In genomic region chr11:61145551-61145950, GRCm38 (mm10) we compare ENCODE assay signal across 28 mouse cellular contexts. TPM values are rescaled to one million over a fixed set of nuclear protein-coding genes. Genes with fewer than 3 reads are reported as not detected.
DNase-seq lines count a peak whose midpoint lies in the region; ATAC-seq and TF ChIP-seq lines count a peak whose summit lies in the region.
"Had no signal": no experiment of that assay in that cellular context is flagged by ENCODE, and none has a peak within 500 bp of the region (broad histone marks: within the 10 kb centered on the region; RNA-seq: fewer than 3 reads in every experiment).

No protein-coding gene starts in this region.

- H3K36me3 ChIP-seq in liver, postnatal 0 days (replicated peaks; ENCODE audit: insufficient read depth, low read length): no peaks in the 10 kb centered on the region
- H3K36me3 ChIP-seq in liver, embryonic 12.5 days: no peaks in the 10 kb centered on the region
- H3K36me3 ChIP-seq in midbrain, embryonic 14.5 days (ENCODE audit: control insufficient read depth, insufficient read depth, low read length): no peaks in the 10 kb centered on the region
- H3K36me3 ChIP-seq in midbrain, embryonic 15.5 days (replicated peaks): no peaks in the 10 kb centered on the region
- H3K36me3 ChIP-seq: embryonic facial prominence, embryonic 13.5 days; embryonic facial prominence, embryonic 15.5 days; forebrain, embryonic 10.5 days; forebrain, embryonic 12.5 days had no signal

- no peak for TF ChIP-seq CTCF in liver, postnatal 0 days (IDR thresholded peaks at IDR 0.05; ENCODE audit: low read depth)

- no peaks in the 10 kb centered on the region for H3K9me3 ChIP-seq in liver, postnatal 0 days (ENCODE audit: low read length)
- H3K9me3 ChIP-seq in liver, embryonic 12.5 days (replicated peaks): no peaks in the 10 kb centered on the region
- H3K9me3 ChIP-seq in midbrain, embryonic 14.5 days (ENCODE audit: control insufficient read depth, low read length): no peaks in the 10 kb centered on the region
- H3K9me3 ChIP-seq in midbrain, embryonic 15.5 days: no peaks in the 10 kb centered on the region
- H3K9me3 ChIP-seq: embryonic facial prominence, embryonic 13.5 days; embryonic facial prominence, embryonic 15.5 days; forebrain, embryonic 10.5 days; forebrain, embryonic 12.5 days; G1E had no signal

- H3K27me3 ChIP-seq in liver, postnatal 0 days (ENCODE audit: insufficient read depth, low read length): peaks cover 6% of the 10 kb centered on the region; the same call in 1 of the 2 replicates
- H3K27me3 ChIP-seq in liver, embryonic 12.5 days (replicated peaks): peaks cover 13% of the 10 kb centered on the region
- H3K27me3 ChIP-seq in midbrain, embryonic 14.5 days (ENCODE audit: control insufficient read depth, insufficient read depth, low read length): peaks cover 9% of the 10 kb centered on the region; the same call in 1 of the 2 replicates
- peaks cover 4% of the 10 kb centered on the region; the same call in 1 of the 2 replicates for H3K27me3 ChIP-seq in midbrain, embryonic 15.5 days (replicated peaks)
- H3K27me3 ChIP-seq: CH12.LX had no signal

- 0 out of 2 replicates have a peak, but pooled peaks have one; percentile 12 for TF ChIP-seq EP300 in liver, postnatal 0 days (IDR thresholded peaks at IDR 0.05; ENCODE audit: low read depth)

- no peak overlapping the region for H3K4me3 ChIP-seq in liver, postnatal 0 days (ENCODE audit: low read depth, low read length)
- H3K4me3 ChIP-seq in liver, embryonic 12.5 days: no peak overlapping the region
- no peak overlapping the region for H3K4me3 ChIP-seq in midbrain, embryonic 14.5 days (replicated peaks; ENCODE audit: low read depth, low read length)
- H3K4me3 ChIP-seq in midbrain, embryonic 15.5 days: no peak overlapping the region
- H3K4me3 ChIP-seq: embryonic facial prominence, embryonic 13.5 days; embryonic facial prominence, embryonic 15.5 days; erythroblast, embryonic 14.5 days; forebrain, embryonic 10.5 days; forebrain, embryonic 12.5 days had no signal

- H3K27ac ChIP-seq in liver, postnatal 0 days (ENCODE audit: low read depth): no peak overlapping the region
- no peak overlapping the region for H3K27ac ChIP-seq in liver, embryonic 12.5 days
- H3K27ac ChIP-seq in midbrain, embryonic 14.5 days (replicated peaks; ENCODE audit: low read depth, low read length): no peak overlapping the region
- H3K27ac ChIP-seq in midbrain, embryonic 15.5 days: no peak overlapping the region
- H3K27ac ChIP-seq: embryonic facial prominence, embryonic 13.5 days; embryonic facial prominence, embryonic 15.5 days; forebrain, embryonic 10.5 days; forebrain, embryonic 12.5 days had no signal

- ATAC-seq in liver, postnatal 0 days: no peak
- ATAC-seq in liver, embryonic 12.5 days: no peak
- ATAC-seq in midbrain, embryonic 14.5 days (ENCODE audit: low FRiP score, low TSS enrichment): no peak
- ATAC-seq in midbrain, embryonic 15.5 days (replicated peaks): no peak
- ATAC-seq: activated CD4-positive, CD25-positive, alpha-beta regulatory T cell, adult 4 months; CD4-positive, CD25-positive, alpha-beta regulatory T cell, adult 4 months; forebrain, embryonic 14.5 days; Patski had no signal

- H3K9ac ChIP-seq in liver, postnatal 0 days (replicated peaks): no peak overlapping the region
- H3K9ac ChIP-seq in liver, embryonic 12.5 days: no peak overlapping the region
- H3K9ac ChIP-seq in midbrain, embryonic 14.5 days (replicated peaks; ENCODE audit: low read length): no peak overlapping the region
- no peak overlapping the region for H3K9ac ChIP-seq in midbrain, embryonic 15.5 days
- H3K9ac ChIP-seq: embryonic facial prominence, embryonic 13.5 days; embryonic facial prominence, embryonic 15.5 days; forebrain, embryonic 12.5 days had no signal

- 82% methylated on average over 8 of the region's 8 CpGs for WGBS in liver, postnatal 0 days (ENCODE audit: insufficient replicate concordance)
- 77% methylated on average over 8 of the region's 8 CpGs for WGBS in liver, embryonic 12.5 days (ENCODE audit: insufficient replicate concordance)
- WGBS in midbrain, embryonic 14.5 days: 50% methylated on average over 8 of the region's 8 CpGs
- WGBS in midbrain, embryonic 15.5 days: 56% methylated on average over 8 of the region's 8 CpGs

- peaks cover 6% of the 10 kb centered on the region for H3K4me1 ChIP-seq in liver, postnatal 0 days (ENCODE audit: insufficient read depth)
- peaks cover 25% of the 10 kb centered on the region for H3K4me1 ChIP-seq in liver, embryonic 12.5 days
- H3K4me1 ChIP-seq in midbrain, embryonic 14.5 days (ENCODE audit: control insufficient read depth, insufficient read depth, low read length): peaks cover 6% of the 10 kb centered on the region; the same call in 1 of the 2 replicates
- H3K4me1 ChIP-seq in midbrain, embryonic 15.5 days: peaks cover 9% of the 10 kb centered on the region; the same call in 1 of the 2 replicates

- no peak overlapping the region for H3K4me2 ChIP-seq in liver, postnatal 0 days (ENCODE audit: low read depth, low read length)
- no peak overlapping the region for H3K4me2 ChIP-seq in liver, embryonic 12.5 days
- no peak overlapping the region for H3K4me2 ChIP-seq in midbrain, embryonic 14.5 days (ENCODE audit: low read length)
- no peak overlapping the region for H3K4me2 ChIP-seq in midbrain, embryonic 15.5 days
- H3K4me2 ChIP-seq: embryonic facial prominence, embryonic 13.5 days; embryonic facial prominence, embryonic 15.5 days; forebrain, embryonic 12.5 days had no signal

- DNase-seq in liver, postnatal 0 days: no peak
- DNase-seq in midbrain, embryonic 14.5 days: peak; percentile 43
- peak; percentile 43 for DNase-seq in ovary, postnatal 36 days (ENCODE audit: low spot score)
- DNase-seq in ovary, postnatal 10 days (ENCODE audit: low spot score): no peak
- no peak for DNase-seq in left cerebral cortex, adult 18-20 months (ENCODE audit: low spot score in 2 of 2)
- DNase-seq: adrenal gland, adult 8-10 months; adrenal gland, postnatal 14 days; adrenal gland, postnatal 36 days; B cell, adult 2 months; cerebellum, adult 11-12 months; cerebellum, adult 2 months; cerebellum, adult 9-10 months; cerebellum, postnatal 10 days; cerebellum, postnatal 36 days; embryo, embryonic 11 days had no signal

RNA-seq across cellular contexts. Expression of gene Tnfrsf13b, which starts 19.0 kb away (rescaled TPM):
- polyA plus RNA-seq in liver, postnatal 0 days (2015; fragmentation: Nextera tagmentation; extraction: Ambion mirVana): 8.1 and 9.4 TPM in 2 replicates
- polyA plus RNA-seq in liver, embryonic 12.5 days (2016; fragmentation: Nextera tagmentation; extraction: Ambion mirVana): 3.2 and 4.8 TPM in 2 replicates
- polyA plus RNA-seq in midbrain, embryonic 14.5 days (2014; fragmentation: Nextera tagmentation; extraction: Ambion mirVana): 0.35 and 2.0 TPM in 2 replicates
- polyA plus RNA-seq in midbrain, embryonic 15.5 days (2015; fragmentation: Nextera tagmentation; extraction: Ambion mirVana): 0.57 and 1.1 TPM in 2 replicates
- under 1 TPM; 0.52 to 1.00 TPM for total RNA-seq in left cerebral cortex, adult 18-20 months (2021)
- polyA plus RNA-seq: Patski had no signal

RNA-seq across cellular contexts. Expression of gene Usp22, which starts 29.3 kb away (rescaled TPM):
- 8.7 and 10.0 TPM in 2 replicates for polyA plus RNA-seq in liver, postnatal 0 days (2015; fragmentation: Nextera tagmentation; extraction: Ambion mirVana)
- 28.5 and 30.8 TPM in 2 replicates for polyA plus RNA-seq in liver, embryonic 12.5 days (2016; fragmentation: Nextera tagmentation; extraction: Ambion mirVana)
- polyA plus RNA-seq in midbrain, embryonic 14.5 days (2014; fragmentation: Nextera tagmentation; extraction: Ambion mirVana): 462 and 529 TPM in 2 replicates
- polyA plus RNA-seq in midbrain, embryonic 15.5 days (2015; fragmentation: Nextera tagmentation; extraction: Ambion mirVana): 442 and 456 TPM in 2 replicates
- 100 to 1,000 TPM; 195 to 215 TPM for total RNA-seq in left cerebral cortex, adult 18-20 months (2021)

Comparison
In these comparisons a context has a peak if more than half of its experiments do, and no peak if none do; other contexts are left out.
1. DNase-seq: peak in midbrain, embryonic 14.5 days (single experiment) and ovary, postnatal 36 days (single experiment); none in liver, postnatal 0 days (single experiment), ovary, postnatal 10 days (single experiment) and left cerebral cortex, adult 18-20 months (0 of 2).
2. RNA of gene Usp22, which starts 29.3 kb away (polyA plus RNA-seq): 462 to 529 TPM in midbrain, embryonic 14.5 days and 442 to 456 TPM in midbrain, embryonic 15.5 days; 28.5 to 30.8 TPM in liver, embryonic 12.5 days and 8.7 to 10.0 TPM in liver, postnatal 0 days; every median in the first group is over 10 times any median in the second.